Mouse (Mus musculus): ENCODE results near the gene Sgce. TPM values are rescaled to one million over a fixed set of nuclear protein-coding genes. Genes with fewer than 3 reads are reported as not detected.
"Not testable (repeated sequence)": the region's sequence is repeated elsewhere in the genome, so short reads cannot be mapped to it uniquely, and the experiment has no call there.

The Sgce gene
- 9.0 and 19.1 TPM in 2 replicates for total RNA-seq (2012; rRNA removed)

- Histone ChIP-seq H3K9ac (ENCODE audit: insufficient read depth, low read depth, low read length, poor library complexity, severe bottlenecking) (peak within 1 kb of the TSS; percentile 72), H3K27ac (ENCODE audit: insufficient read depth, low read depth, low read length, poor library complexity, severe bottlenecking) (no peak within 1 kb of the TSS), H3K36me3 (ENCODE audit: control insufficient read depth, insufficient read depth, low read length, poor library complexity, severe bottlenecking) (peaks cover 2% of the 10 kb centered on the region; the same call in 1 of the 2 replicates), H3K4me1 (ENCODE audit: control insufficient read depth in 2 of 2, insufficient read depth in 2 of 2, low read length in 2 of 2, poor library complexity in 1 of 2) (no peaks in the 10 kb centered on the region), H3K9me3 (ENCODE audit: control insufficient read depth, insufficient read depth, low read depth, low read length) (no peaks in the 10 kb centered on the region), H3K4me3 (ENCODE audit: insufficient read depth in 1 of 2, low read depth in 1 of 2, low read length in 2 of 2, poor library complexity in 1 of 2, severe bottlenecking in 1 of 2) (peak within 1 kb of the TSS; percentile 51 to 65)
- in situ Hi-C loops (cut with MboI; ENCODE audit: low sequenced_read_pairs in 2 of 2, unreplicated experiment in 2 of 2) = no loop called here
- DNase-seq (ENCODE audit: low read depth, low spot score) = no peak
- TF ChIP-seq MAFK (IDR thresholded peaks at IDR 0.05; ENCODE audit: insufficient read depth, low read depth, low read length) = no peak
- TF ChIP-seq CHD2 (IDR thresholded peaks at IDR 0.05; ENCODE audit: low read depth, low read length) = no peak
- TF ChIP-seq HCFC1 (IDR thresholded peaks at IDR 0.05; ENCODE audit: borderline replicate concordance, insufficient read depth, low read length) = 0 out of 2 replicates have a peak, but pooled peaks have one; percentile 15
These were observed at the start of gene Sgce, which contains the start of gene Peg10 for GRCm38 (mm10) chr6:4746696-4747439. Gene Sgce (minus strand): TSS chr6:4747207. Gene Peg10 (plus strand): TSS chr6:4747306.

DNA sequence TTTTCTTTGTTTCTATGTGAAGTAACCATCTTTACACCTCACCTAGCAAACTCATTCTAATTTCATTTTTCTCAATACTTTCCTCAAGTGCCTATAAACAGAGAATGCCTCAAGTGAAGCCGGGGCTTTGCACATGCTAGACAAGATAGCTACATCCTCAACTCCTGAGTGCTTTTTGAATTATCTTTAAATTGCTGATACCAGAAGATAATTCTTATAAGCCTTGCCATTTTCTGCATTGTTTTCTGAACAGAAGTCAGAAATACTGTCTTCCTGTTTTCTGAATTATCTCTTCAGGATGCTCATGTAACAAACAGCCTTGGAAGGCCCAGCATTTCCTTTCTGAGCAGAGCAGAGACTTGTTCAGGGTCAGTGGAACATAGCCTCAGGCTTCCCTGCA, 49.3 kb upstream of the Sgce start:
- Histone ChIP-seq H3K36me3 (ENCODE audit: control insufficient read depth, insufficient read depth, low read length, poor library complexity, severe bottlenecking) (no peaks in the 10 kb centered on the region), H3K27ac (ENCODE audit: insufficient read depth, low read depth, low read length, poor library complexity, severe bottlenecking) (no peak overlapping the region), H3K9ac (ENCODE audit: insufficient read depth, low read depth, low read length, poor library complexity, severe bottlenecking) (no peak overlapping the region), H3K4me1 (ENCODE audit: control insufficient read depth in 2 of 2, insufficient read depth in 2 of 2, low read length in 2 of 2, poor library complexity in 1 of 2) (no peaks in the 10 kb centered on the region), H3K9me3 (ENCODE audit: control insufficient read depth, insufficient read depth, low read depth, low read length) (no peaks in the 10 kb centered on the region), H3K4me3 (ENCODE audit: insufficient read depth in 1 of 2, low read depth in 1 of 2, low read length in 2 of 2, poor library complexity in 1 of 2, severe bottlenecking in 1 of 2) (no peak overlapping the region)
- no peak for DNase-seq (ENCODE audit: low read depth, low spot score)
- TF ChIP-seq HCFC1 (IDR thresholded peaks at IDR 0.05; ENCODE audit: borderline replicate concordance, insufficient read depth, low read length) (no peak), ZNF384 (IDR thresholded peaks at IDR 0.05; ENCODE audit: low read depth, low read length) (no peak), ZC3H11A (IDR thresholded peaks at IDR 0.05; ENCODE audit: borderline replicate concordance, low read depth, low read length) (no peak), CHD2 (IDR thresholded peaks at IDR 0.05; ENCODE audit: low read depth, low read length) (no peak), MAFK (IDR thresholded peaks at IDR 0.05; ENCODE audit: insufficient read depth, low read depth, low read length) (no peak)
- in situ Hi-C loops (cut with MboI; ENCODE audit: low sequenced_read_pairs in 2 of 2, unreplicated experiment in 2 of 2) = no loop called here

DNA sequence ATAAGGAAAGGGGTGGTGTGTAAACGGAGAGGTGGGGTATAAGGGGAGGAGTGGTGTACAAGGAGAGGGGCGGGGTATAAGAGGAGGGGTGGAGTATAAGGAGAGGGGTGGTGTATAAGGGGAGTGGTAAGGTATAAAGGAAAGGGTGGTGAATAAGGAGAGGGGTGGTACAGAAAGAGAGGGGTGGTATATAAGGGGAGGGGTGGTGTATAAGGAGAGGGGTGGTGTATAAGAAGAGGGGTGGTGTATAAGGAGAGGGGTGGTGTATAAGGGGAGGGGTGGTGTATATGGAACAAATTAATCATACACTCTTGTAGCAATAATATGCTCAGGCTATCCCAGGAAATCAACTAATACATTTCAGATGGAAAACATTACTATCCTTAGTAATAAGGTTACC, 15.2 kb upstream of the Sgce start:
- Histone ChIP-seq H3K4me3 (ENCODE audit: insufficient read depth in 1 of 2, low read depth in 1 of 2, low read length in 2 of 2, poor library complexity in 1 of 2, severe bottlenecking in 1 of 2) (no peak overlapping the region), H3K4me1 (ENCODE audit: control insufficient read depth in 2 of 2, insufficient read depth in 2 of 2, low read length in 2 of 2, poor library complexity in 1 of 2) (no peaks in the 10 kb centered on the region), H3K9me3 (ENCODE audit: control insufficient read depth, insufficient read depth, low read depth, low read length) (no peaks in the 10 kb centered on the region), H3K9ac (ENCODE audit: insufficient read depth, low read depth, low read length, poor library complexity, severe bottlenecking) (no peak overlapping the region), H3K27ac (ENCODE audit: insufficient read depth, low read depth, low read length, poor library complexity, severe bottlenecking) (no peak overlapping the region), H3K36me3 (ENCODE audit: control insufficient read depth, insufficient read depth, low read length, poor library complexity, severe bottlenecking) (no peaks in the 10 kb centered on the region)
- no peak for DNase-seq (ENCODE audit: low read depth, low spot score)
- in situ Hi-C loops (cut with MboI; ENCODE audit: low sequenced_read_pairs in 2 of 2, unreplicated experiment in 2 of 2) = no loop called here
- no peak for TF ChIP-seq ZNF384 (IDR thresholded peaks at IDR 0.05; ENCODE audit: low read depth, low read length)
- no peak for TF ChIP-seq MAFK (IDR thresholded peaks at IDR 0.05; ENCODE audit: insufficient read depth, low read depth, low read length)
- no peak for TF ChIP-seq CHD2 (IDR thresholded peaks at IDR 0.05; ENCODE audit: low read depth, low read length)
- TF ChIP-seq ZC3H11A (IDR thresholded peaks at IDR 0.05; ENCODE audit: borderline replicate concordance, low read depth, low read length) = no peak
- no peak for TF ChIP-seq HCFC1 (IDR thresholded peaks at IDR 0.05; ENCODE audit: borderline replicate concordance, insufficient read depth, low read length)

- H3K27ac ChIP-seq (ENCODE audit: insufficient read depth, low read depth, low read length, poor library complexity, severe bottlenecking); in situ Hi-C loops (cut with MboI; ENCODE audit: low sequenced_read_pairs in 2 of 2, unreplicated experiment in 2 of 2); H3K4me1 ChIP-seq (ENCODE audit: control insufficient read depth in 2 of 2, insufficient read depth in 2 of 2, low read length in 2 of 2, poor library complexity in 1 of 2); H3K9ac ChIP-seq (ENCODE audit: insufficient read depth, low read depth, low read length, poor library complexity, severe bottlenecking); H3K36me3 ChIP-seq (ENCODE audit: control insufficient read depth, insufficient read depth, low read length, poor library complexity, severe bottlenecking); DNase-seq (ENCODE audit: low read depth, low spot score); H3K9me3 ChIP-seq (ENCODE audit: control insufficient read depth, insufficient read depth, low read depth, low read length); H3K4me3 ChIP-seq (ENCODE audit: insufficient read depth in 1 of 2, low read depth in 1 of 2, low read length in 2 of 2, poor library complexity in 1 of 2, severe bottlenecking in 1 of 2): not testable (repeated sequence)
These were observed 14.6 kb upstream of the Sgce start for GRCm38 (mm10) chr6:4761415-4762142.
